Mouse (Mus musculus) hematopoietic stem cell, adult 5-6 weeks (primary cell): ENCODE data around the gene Plin5. TPM values are rescaled to one million over a fixed set of nuclear protein-coding genes. Genes with fewer than 3 reads are reported as not detected.

Experiments used
- total RNA-seq: library from RNA; stranded (forward); fragments of 172-1452, 232-1000 nt; gene quantifications from 2 replicates; pipeline ENCODE4 v1.2.3, GENCODE M21; 2017

The Plin5 gene
- total RNA-seq, 1 experiment from 2014 or later = not detected

Other genes starting within 250 kb of the Plin5 start
- gene Zfp119a, start 238.7 kb downstream of the Plin5 start, total RNA-seq = 10.6 and 17.1 TPM in 2 replicates
- 12.4 and 27.8 TPM in 2 replicates for gene Zfp959, start 225.5 kb downstream of the Plin5 start, total RNA-seq
- gene Zfp119b, start 168.1 kb downstream of the Plin5 start, total RNA-seq = 7.8 and 8.4 TPM in 2 replicates
- 12.8 and 22.6 TPM in 2 replicates for gene Ebi3, start 165.0 kb downstream of the Plin5 start, total RNA-seq
- gene Yju2, start 158.5 kb downstream of the Plin5 start, total RNA-seq = 24.3 and 29.5 TPM in 2 replicates
- gene Shd, start 147.1 kb downstream of the Plin5 start, total RNA-seq = 0.79 TPM in 1 of 2 replicates, not detected in the other
- gene Fsd1, start 131.1 kb downstream of the Plin5 start, total RNA-seq = not detected in 2 replicates
- gene Stap2, start 112.0 kb downstream of the Plin5 start, total RNA-seq = 1.1 and 1.9 TPM in 2 replicates
- 73.7 and 97.0 TPM in 2 replicates for gene Mpnd, start 111.9 kb downstream of the Plin5 start, total RNA-seq
- gene Sh3gl1, start 81.0 kb downstream of the Plin5 start, total RNA-seq = 29.6 and 37.1 TPM in 2 replicates
- gene Chaf1a, start 77.2 kb downstream of the Plin5 start, total RNA-seq = 24.5 and 29.7 TPM in 2 replicates
- 22.1 and 51.5 TPM in 2 replicates for gene Ubxn6, start 42.6 kb downstream of the Plin5 start, total RNA-seq
- 73.0 and 136 TPM in 2 replicates for gene Hdgfl2, start 38.0 kb downstream of the Plin5 start, total RNA-seq
- gene Plin4, start 7.8 kb downstream of the Plin5 start, total RNA-seq = not detected in 2 replicates
- gene Lrg1, start 4.4 kb upstream of the Plin5 start, total RNA-seq = 1.9 and 5.6 TPM in 2 replicates
- 0.99 and 2.1 TPM in 2 replicates for gene Sema6b, start 22.7 kb upstream of the Plin5 start, total RNA-seq
- 2.6 and 2.9 TPM in 2 replicates for gene Tnfaip8l1, start 44.9 kb upstream of the Plin5 start, total RNA-seq
- gene Mydgf, start 66.3 kb upstream of the Plin5 start, total RNA-seq = 21.7 and 31.0 TPM in 2 replicates
- gene Dpp9, start 101.3 kb upstream of the Plin5 start, total RNA-seq = 9.7 TPM in 2 replicates
- 16.4 and 17.1 TPM in 2 replicates for gene Fem1a, start 139.2 kb upstream of the Plin5 start, total RNA-seq
- 3.5 and 6.1 TPM in 2 replicates for gene Ticam1, start 159.2 kb upstream of the Plin5 start, total RNA-seq
- gene Plin3, start 175.3 kb upstream of the Plin5 start, total RNA-seq = 17.1 and 23.8 TPM in 2 replicates
- gene Arrdc5, start 182.7 kb upstream of the Plin5 start, total RNA-seq = not detected in 2 replicates
- 116 and 147 TPM in 2 replicates for gene Uhrf1, start 185.7 kb upstream of the Plin5 start, total RNA-seq
- 12.1 and 13.6 TPM in 2 replicates for gene Kdm4b, start 208.5 kb upstream of the Plin5 start, total RNA-seq